Comparison of ENCODE assay signal across 23 mouse cellular contexts in genomic region chr6:49013458-49013857, GRCm38 (mm10). TPM values are rescaled to one million over a fixed set of nuclear protein-coding genes. Genes with fewer than 3 reads are reported as not detected.
DNase-seq lines count a peak whose midpoint lies in the region; ATAC-seq and TF ChIP-seq lines count a peak whose summit lies in the region.
"Had no signal": no experiment of that assay in that cellular context is flagged by ENCODE, and none has a peak within 500 bp of the region (broad histone marks: within the 10 kb centered on the region; RNA-seq: fewer than 3 reads in every experiment).

No protein-coding gene starts in this region.

- TF ChIP-seq POLR2A in thymus, adult 2 months (IDR thresholded peaks at IDR 0.05; ENCODE audit: control insufficient read depth, extremely low read depth, insufficient read depth, low read length, poor library complexity): no peak
- no peak for TF ChIP-seq POLR2A in bone marrow macrophage, adult 2 months (IDR thresholded peaks at IDR 0.05; ENCODE audit: borderline replicate concordance, low read depth, low read length)

- no peak for DNase-seq in thymus, adult 2 months
- no peak for DNase-seq in thymus, postnatal 4 days
- peak; percentile 73 for DNase-seq in CD4-positive, CD25-positive, alpha-beta regulatory T cell, adult 2 months (ENCODE audit: low read depth, low spot score)
- peak; percentile 79 for DNase-seq in naive thymus-derived CD4-positive, alpha-beta T cell, adult 2 months (ENCODE audit: low read depth)
- DNase-seq in ovary, postnatal 36 days (ENCODE audit: low spot score): no peak
- DNase-seq: adrenal gland, postnatal 14 days; cerebellum, adult 18-20 months; cerebellum, adult 9-11 months; cerebellum, postnatal 36 days; forebrain, postnatal 0 days; gastrocnemius, postnatal 14 days; heart, postnatal 36 days had no signal

- WGBS in thymus, adult 2 months: 30% methylated on average over 3 of the region's 3 CpGs
- WGBS in liver, embryonic 12.5 days (ENCODE audit: insufficient replicate concordance): 40% methylated on average over 3 of the region's 3 CpGs

- peak overlapping the region; percentile 75 for H3K27ac ChIP-seq in thymus, adult 2 months (ENCODE audit: control insufficient read depth, insufficient read depth, low read length)
- H3K27ac ChIP-seq in bone marrow macrophage, adult 2 months (ENCODE audit: insufficient read depth, low read depth, low read length): peak overlapping the region; percentile 100
- H3K27ac ChIP-seq in liver, embryonic 12.5 days: no peak overlapping the region
- H3K27ac ChIP-seq: embryonic facial prominence, embryonic 10.5 days; forebrain, embryonic 13.5 days; hindbrain, embryonic 15.5 days had no signal

- H3K4me3 ChIP-seq in thymus, adult 2 months (ENCODE audit: control insufficient read depth, insufficient read depth, low read length): no peak overlapping the region
- H3K4me3 ChIP-seq in bone marrow macrophage, adult 2 months (ENCODE audit: insufficient read depth, low read length): no peak overlapping the region
- no peak overlapping the region for H3K4me3 ChIP-seq in liver, embryonic 12.5 days
- H3K4me3 ChIP-seq: embryonic facial prominence, embryonic 10.5 days; forebrain, embryonic 13.5 days; heart, embryonic 12.5 days; hindbrain, embryonic 15.5 days had no signal

- H3K36me3 ChIP-seq in thymus, adult 2 months (ENCODE audit: control insufficient read depth, insufficient read depth, low read length): no peaks in the 10 kb centered on the region
- H3K36me3 ChIP-seq in liver, embryonic 12.5 days: no peaks in the 10 kb centered on the region
- H3K36me3 ChIP-seq: embryonic facial prominence, embryonic 10.5 days; G1E; heart, embryonic 12.5 days; hindbrain, embryonic 15.5 days had no signal

- no peaks in the 10 kb centered on the region for H3K9me3 ChIP-seq in liver, embryonic 12.5 days (replicated peaks)
- H3K9me3 ChIP-seq: embryonic facial prominence, embryonic 10.5 days; forebrain, embryonic 13.5 days; hindbrain, embryonic 15.5 days had no signal

- no peak for ATAC-seq in liver, embryonic 12.5 days
- ATAC-seq: forebrain, embryonic 13.5 days; forebrain, postnatal 0 days had no signal

- H3K9ac ChIP-seq in liver, embryonic 12.5 days: no peak overlapping the region
- H3K9ac ChIP-seq: forebrain, embryonic 13.5 days; forebrain, postnatal 0 days; heart, embryonic 12.5 days; hindbrain, embryonic 15.5 days had no signal

- H3K4me2 ChIP-seq in liver, embryonic 12.5 days: no peak overlapping the region
- H3K4me2 ChIP-seq: forebrain, embryonic 13.5 days; heart, embryonic 12.5 days; hindbrain, embryonic 15.5 days had no signal

- H3K4me1 ChIP-seq in thymus, adult 2 months (replicated peaks; ENCODE audit: control insufficient read depth, insufficient read depth, low read length): peaks cover 12% of the 10 kb centered on the region
- peaks cover 36% of the 10 kb centered on the region for H3K4me1 ChIP-seq in bone marrow macrophage, adult 2 months (ENCODE audit: control insufficient read depth, insufficient read depth, low read length)
- peaks cover 5% of the 10 kb centered on the region; the same call in 1 of the 2 replicates for H3K4me1 ChIP-seq in liver, embryonic 12.5 days

- no peaks in the 10 kb centered on the region for H3K27me3 ChIP-seq in thymus, adult 2 months (ENCODE audit: control insufficient read depth, insufficient read depth, low read length)
- no peaks in the 10 kb centered on the region for H3K27me3 ChIP-seq in liver, embryonic 12.5 days (replicated peaks)
- H3K27me3 ChIP-seq: forebrain, embryonic 13.5 days; heart, embryonic 12.5 days; hindbrain, embryonic 15.5 days had no signal

- no peak for TF ChIP-seq CTCF in thymus, adult 2 months (IDR thresholded peaks at IDR 0.05; ENCODE audit: borderline replicate concordance, control insufficient read depth, extremely low read depth, insufficient read depth, low read length, poor library complexity)
- TF ChIP-seq CTCF in bone marrow macrophage, adult 2 months (IDR thresholded peaks at IDR 0.05; ENCODE audit: low read depth, low read length): no peak

RNA-seq across cellular contexts. Expression of gene Gpnmb, which starts 22.9 kb away (rescaled TPM):
- 7.8 and 15.2 TPM in 2 replicates for polyA plus RNA-seq in thymus, adult 2 months (2012; rRNA removed)
- polyA plus RNA-seq in bone marrow macrophage, adult 2 months (2012; ENCODE audit: insufficient read depth, insufficient read length, missing spikeins): 3,378 and 3,910 TPM in 2 replicates
- polyA plus RNA-seq in liver, embryonic 12.5 days (2016; fragmentation: Nextera tagmentation; extraction: Ambion mirVana): 0.17 and 0.36 TPM in 2 replicates

RNA-seq across cellular contexts. Expression of gene Svs1, which starts 26.8 kb away (rescaled TPM):
- 0.11 TPM in 1 of 2 replicates, not detected in the other for polyA plus RNA-seq in thymus, adult 2 months (2012; rRNA removed)
- polyA plus RNA-seq in bone marrow macrophage, adult 2 months (2012; ENCODE audit: insufficient read depth, insufficient read length, missing spikeins): not detected in 2 replicates
- not detected in 2 replicates for polyA plus RNA-seq in liver, embryonic 12.5 days (2016; fragmentation: Nextera tagmentation; extraction: Ambion mirVana)
- polyA plus RNA-seq: C2C12; embryonic facial prominence, embryonic 10.5 days; embryonic facial prominence, embryonic 14.5 days; forebrain, embryonic 13.5 days; forebrain, postnatal 0 days; G1E; heart, embryonic 12.5 days; heart, embryonic 16.5 days; hindbrain, embryonic 11.5 days; hindbrain, embryonic 15.5 days had no signal

RNA-seq across cellular contexts. Expression of gene Doxl2, which starts 38.7 kb away (rescaled TPM):
- 0.05 TPM in 1 of 2 replicates, not detected in the other for polyA plus RNA-seq in thymus, adult 2 months (2012; rRNA removed)
- polyA plus RNA-seq in bone marrow macrophage, adult 2 months (2012; ENCODE audit: insufficient read depth, insufficient read length, missing spikeins): not detected in 2 replicates
- polyA plus RNA-seq in liver, embryonic 12.5 days (2016; fragmentation: Nextera tagmentation; extraction: Ambion mirVana): not detected in 2 replicates
- polyA plus RNA-seq: C2C12; embryonic facial prominence, embryonic 10.5 days; embryonic facial prominence, embryonic 14.5 days; forebrain, embryonic 13.5 days; forebrain, postnatal 0 days; G1E; heart, embryonic 12.5 days; heart, embryonic 16.5 days; hindbrain, embryonic 11.5 days; hindbrain, embryonic 15.5 days had no signal

Comparison
In these comparisons a context has a peak if more than half of its experiments do, and no peak if none do; other contexts are left out.
1. DNase-seq: peak in CD4-positive, CD25-positive, alpha-beta regulatory T cell, adult 2 months (single experiment) and naive thymus-derived CD4-positive, alpha-beta T cell, adult 2 months (single experiment); none in thymus, adult 2 months (single experiment), thymus, postnatal 4 days (single experiment) and ovary, postnatal 36 days (single experiment).
2. RNA of gene Gpnmb, which starts 22.9 kb away (polyA plus RNA-seq): 3,378 to 3,910 TPM in bone marrow macrophage, adult 2 months; 7.8 to 15.2 TPM in thymus, adult 2 months and 0.17 to 0.36 TPM in liver, embryonic 12.5 days; every median in the first group is over 100 times any median in the second.